Mouse (Mus musculus) embryonic facial prominence, embryonic 10.5 days (tissue): ENCODE measurements around the gene Kif1bp. TPM values are rescaled to one million over a fixed set of nuclear protein-coding genes. Genes with fewer than 3 reads are reported as not detected.
"Not testable (repeated sequence)": the region's sequence is repeated elsewhere in the genome, so short reads cannot be mapped to it uniquely, and the experiment has no call there.

Experiments used
- DNase-seq: peaks from one replicate; pipeline ENCODE4 v3.0.0-alpha.2; 2017; ENCODE audit warnings: low spot score
- H3K27ac ChIP-seq: fragments of 300-500 bp; sonication (generic); replicated peaks from 2 replicates; pipeline ENCODE4 v1.5.1; 2016; ENCODE audit warnings: mild to moderate bottlenecking
- H3K27me3 ChIP-seq: fragments of 300-500 bp; sonication (generic); replicated peaks from 2 replicates; pipeline ENCODE4 v1.6.1; 2016; ENCODE audit warnings: low read depth, mild to moderate bottlenecking; ENCODE audit not compliant: poor library complexity, severe bottlenecking
- H3K36me3 ChIP-seq: fragments of 300-500 bp; sonication (generic); replicated peaks from 2 replicates; pipeline ENCODE4 v1.6.1; 2016; ENCODE audit warnings: mild to moderate bottlenecking, moderate library complexity
- H3K4me1 ChIP-seq: fragments of 300-500 bp; sonication (generic); 2 replicates; pipeline ENCODE4 v1.6.1; 2016
- H3K4me3 ChIP-seq: fragments of 300-500 bp; sonication (generic); 2 replicates; pipeline ENCODE4 v1.5.1; 2016; ENCODE audit warnings: mild to moderate bottlenecking, moderate library complexity
- H3K9me3 ChIP-seq: fragments of 300-500 bp; sonication (generic); 2 replicates; pipeline ENCODE4 v1.6.1; 2016; ENCODE audit warnings: mild to moderate bottlenecking
- WGBS: fragments of 180-500 bp; shearing (Covaris S2); methylation state at CpG from one replicate; pipeline ENCODE4 v1.1.7; 2016; 5-methylcytosine and 5-hydroxymethylcytosine counted together
- polyA plus RNA-seq: library from polyadenylated mRNA; unstranded; fragments of >200 nt; fragmentation: Nextera tagmentation; extraction: Ambion mirVana; gene quantifications from 2 replicates; pipeline ENCODE4 v1.2.1, GENCODE M21; 2016

Kif1bp gene
- 34.3 and 35.5 TPM in 2 replicates for polyA plus RNA-seq

DNA sequence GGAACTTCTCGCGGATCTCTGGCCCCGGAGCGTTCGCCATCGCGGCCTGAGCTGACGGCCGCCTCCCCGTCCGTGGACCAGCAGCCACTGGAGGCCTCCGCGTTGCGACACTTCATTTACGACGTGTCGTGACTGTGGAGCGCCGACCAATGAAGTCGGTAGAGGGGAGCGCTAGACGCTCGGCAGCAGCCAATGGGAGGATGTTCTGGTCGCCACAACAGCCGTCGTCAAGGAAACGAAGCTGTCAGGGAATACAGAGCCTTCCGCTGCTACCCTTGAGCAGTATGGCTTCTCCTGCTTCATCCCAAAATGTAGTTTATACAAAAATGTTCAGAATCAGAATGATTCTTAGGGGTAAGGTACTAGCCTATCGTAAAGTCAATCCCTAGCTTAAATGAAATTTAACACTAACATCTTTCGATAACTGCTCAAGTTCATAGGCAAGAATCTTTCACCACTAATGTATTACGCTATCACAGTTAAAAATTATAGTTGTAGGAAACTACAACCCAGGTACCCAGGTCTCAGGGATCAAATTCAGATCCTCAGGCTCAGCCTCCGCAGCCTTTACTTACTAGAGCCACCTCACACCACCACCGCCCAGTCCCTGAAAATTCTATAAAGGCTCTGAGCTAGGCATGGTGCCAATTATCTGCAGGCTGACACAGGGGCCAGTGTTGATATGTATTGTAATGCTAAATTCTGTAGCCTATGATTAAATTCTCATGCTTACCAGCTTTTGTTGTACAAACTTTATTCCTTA, at the start of gene Kif1bp:
Gene Kif1bp, minus strand, starts transcription at position 120 of the 763 bp plus-strand sequence.
- no peaks in the 10 kb centered on the region for H3K9me3 ChIP-seq
- WGBS: 6% methylated on average over 33 of the region's 33 CpGs
- H3K27ac ChIP-seq: peak within 1 kb of the TSS; percentile 87
- H3K4me1 ChIP-seq: peaks cover 14% of the 10 kb centered on the region
- H3K4me3 ChIP-seq: peak within 1 kb of the TSS; percentile 96
- H3K36me3 ChIP-seq: peaks cover 61% of the 10 kb centered on the region
- H3K27me3 ChIP-seq: no peaks in the 10 kb centered on the region
- peak; percentile 97 for DNase-seq

DNA sequence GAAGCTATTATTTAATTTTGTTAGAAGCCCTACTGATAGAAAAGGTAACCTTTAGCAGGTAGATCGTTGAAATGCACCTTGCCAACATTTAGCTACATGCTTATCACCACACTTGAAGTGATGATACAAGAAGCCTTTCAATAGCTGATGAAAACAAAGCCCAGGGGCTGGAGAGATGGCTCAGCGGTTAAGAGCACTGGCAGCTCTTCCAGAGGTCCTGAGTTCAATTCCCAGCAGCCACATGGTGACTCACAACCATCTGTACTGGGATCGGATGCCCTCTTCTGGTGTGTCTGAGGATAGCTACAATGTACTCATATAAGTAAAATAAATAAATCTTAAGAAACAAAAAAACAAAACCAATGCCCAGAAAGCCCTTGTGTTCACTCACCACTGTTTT, 25.9 kb upstream of the Kif1bp start:
- H3K27ac ChIP-seq: no peak overlapping the region
- WGBS: 87% methylated on average over 3 of the region's 3 CpGs
- H3K9me3 ChIP-seq: no peaks in the 10 kb centered on the region
- peaks cover 18% of the 10 kb centered on the region for H3K4me1 ChIP-seq
- peaks cover 8% of the 10 kb centered on the region for H3K36me3 ChIP-seq
- no peak for DNase-seq
- no peaks in the 10 kb centered on the region for H3K27me3 ChIP-seq
- H3K4me3 ChIP-seq: no peak overlapping the region

- peaks cover 18% of the 10 kb centered on the region for H3K4me1 ChIP-seq
- H3K9me3 ChIP-seq: no peaks in the 10 kb centered on the region
- peak overlapping the region; percentile 86 for H3K4me3 ChIP-seq
- no peak overlapping the region for H3K27ac ChIP-seq
- peaks cover 16% of the 10 kb centered on the region for H3K36me3 ChIP-seq
- DNase-seq: no peak
- WGBS: 91% methylated on average over 12 of the region's 12 CpGs
- no peaks in the 10 kb centered on the region for H3K27me3 ChIP-seq
Observed at GRCm38 (mm10) chr10:62603233-62604030, 25.2 kb upstream of the Kif1bp start.

DNA sequence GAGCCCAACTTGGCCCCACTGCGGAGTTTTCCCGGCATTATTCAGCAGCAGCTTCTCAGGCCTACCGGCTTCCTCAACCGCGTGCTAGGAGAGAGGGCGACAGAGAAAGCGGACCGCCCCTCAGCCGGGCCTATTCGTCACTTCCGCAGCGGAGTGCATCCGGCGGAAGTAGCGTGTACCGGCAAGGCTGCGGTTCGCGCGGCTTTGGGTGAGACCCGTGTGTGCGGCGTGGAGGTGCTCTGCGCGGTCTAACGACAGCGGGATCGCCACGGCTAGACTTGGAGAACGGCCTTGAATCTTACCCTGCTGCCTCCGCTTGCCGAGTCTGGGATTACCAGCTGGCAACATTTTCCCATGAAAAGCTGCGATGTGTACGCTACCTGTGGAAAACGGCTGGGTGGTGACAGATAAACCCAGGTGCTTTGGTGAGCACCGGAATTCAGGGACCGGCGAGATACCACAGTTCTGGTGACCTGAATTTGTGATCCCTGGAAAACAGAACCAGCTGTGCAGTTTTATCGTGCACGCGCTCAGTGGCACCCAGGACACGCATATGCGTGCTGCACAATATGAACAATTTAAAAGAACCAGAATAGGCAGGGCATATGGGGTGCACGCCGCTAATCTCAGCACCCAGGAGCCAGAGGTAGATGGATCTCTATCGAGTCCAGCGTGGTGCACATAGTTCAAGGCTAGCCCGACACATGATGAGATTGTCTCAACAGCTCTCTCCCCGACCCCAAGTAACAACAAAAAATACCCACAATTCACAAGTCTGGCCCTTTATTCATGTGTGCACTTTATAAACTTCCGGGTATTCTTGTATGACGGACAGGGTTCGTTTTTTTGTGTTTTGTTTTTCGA, 24.2 kb upstream of the Kif1bp start, which contains the start of gene Ddx21:
Gene Ddx21, minus strand, starts transcription at position 105 of the 864 bp plus-strand sequence.
- Histone ChIP-seq H3K36me3 (peaks cover 26% of the 10 kb centered on the region), H3K4me3 (peak within 1 kb of the TSS; percentile 86), H3K4me1 (peaks cover 18% of the 10 kb centered on the region), H3K9me3 (no peaks in the 10 kb centered on the region), H3K27ac (peak within 1 kb of the TSS; percentile 88), H3K27me3 (no peaks in the 10 kb centered on the region)
- peak; percentile 95 for DNase-seq
- WGBS: 7% methylated on average over 53 of the region's 53 CpGs

GRCm38 (mm10) chr10:62601833-62602176, 23.5 kb upstream of the Kif1bp start:
- WGBS: 0% methylated on average over 23 of the region's 23 CpGs
- Histone ChIP-seq H3K4me1 (peaks cover 18% of the 10 kb centered on the region), H3K36me3 (peaks cover 32% of the 10 kb centered on the region), H3K27ac (peak overlapping the region; percentile 88), H3K9me3 (no peaks in the 10 kb centered on the region), H3K4me3 (peak overlapping the region; percentile 86), H3K27me3 (no peaks in the 10 kb centered on the region)
- no peak for DNase-seq

- 12% methylated on average over 20 of the region's 20 CpGs for WGBS
- Histone ChIP-seq H3K4me1 (peaks cover 18% of the 10 kb centered on the region), H3K9me3 (no peaks in the 10 kb centered on the region), H3K36me3 (peaks cover 35% of the 10 kb centered on the region), H3K27me3 (no peaks in the 10 kb centered on the region), H3K27ac (peak overlapping the region; percentile 88; the same call in 1 of the 2 replicates), H3K4me3 (peak overlapping the region; percentile 86)
- no peak for DNase-seq
Observed at GRCm38 (mm10) chr10:62601053-62601791, 23.0 kb upstream of the Kif1bp start.

GRCm38 (mm10) chr10:62600056-62600455, 21.8 kb upstream of the Kif1bp start:
- H3K36me3 ChIP-seq: peaks cover 47% of the 10 kb centered on the region
- 88% methylated on average over 6 of the region's 6 CpGs for WGBS
- no peak overlapping the region for H3K27ac ChIP-seq
- no peak for DNase-seq
- peak overlapping the region; percentile 86; the same call in 1 of the 2 replicates for H3K4me3 ChIP-seq
- H3K27me3 ChIP-seq: no peaks in the 10 kb centered on the region
- no peaks in the 10 kb centered on the region for H3K9me3 ChIP-seq
- peaks cover 18% of the 10 kb centered on the region for H3K4me1 ChIP-seq

- H3K27ac ChIP-seq, H3K9me3 ChIP-seq, DNase-seq, H3K4me3 ChIP-seq, H3K27me3 ChIP-seq: not testable (repeated sequence)
- 92% methylated on average over 3 of the region's 3 CpGs for WGBS
- H3K36me3 ChIP-seq: peaks cover 55% of the 10 kb centered on the region
- H3K4me1 ChIP-seq: peaks cover 18% of the 10 kb centered on the region
Observed at GRCm38 (mm10) chr10:62599311-62599710, 21.1 kb upstream of the Kif1bp start.

DNA sequence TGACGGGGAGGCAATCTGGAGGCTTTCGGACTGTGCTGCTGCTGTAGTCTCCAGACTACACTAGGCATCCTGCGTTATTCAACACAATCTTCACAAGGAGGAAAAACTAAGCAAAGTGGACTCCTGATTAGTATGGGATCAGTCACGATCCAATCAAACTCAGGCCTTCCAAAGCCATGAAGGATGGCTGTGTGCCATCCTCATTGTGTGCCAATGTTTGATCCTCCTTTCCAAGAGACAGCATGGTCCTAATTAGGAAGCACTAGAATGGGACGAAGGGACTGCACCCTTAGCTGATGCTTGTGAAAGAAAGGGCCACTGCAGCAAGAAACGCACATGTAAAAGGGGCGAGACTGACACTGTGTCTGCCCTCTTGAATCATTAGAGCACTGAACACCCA, 14.2 kb upstream of the Kif1bp start:
- no peak for DNase-seq
- no peaks in the 10 kb centered on the region for H3K27me3 ChIP-seq
- H3K36me3 ChIP-seq: peaks cover 98% of the 10 kb centered on the region
- H3K9me3 ChIP-seq: no peaks in the 10 kb centered on the region
- H3K27ac ChIP-seq: no peak overlapping the region
- H3K4me1 ChIP-seq: no peaks in the 10 kb centered on the region
- no peak overlapping the region for H3K4me3 ChIP-seq
- WGBS: 92% methylated on average over 7 of the region's 7 CpGs

DNA sequence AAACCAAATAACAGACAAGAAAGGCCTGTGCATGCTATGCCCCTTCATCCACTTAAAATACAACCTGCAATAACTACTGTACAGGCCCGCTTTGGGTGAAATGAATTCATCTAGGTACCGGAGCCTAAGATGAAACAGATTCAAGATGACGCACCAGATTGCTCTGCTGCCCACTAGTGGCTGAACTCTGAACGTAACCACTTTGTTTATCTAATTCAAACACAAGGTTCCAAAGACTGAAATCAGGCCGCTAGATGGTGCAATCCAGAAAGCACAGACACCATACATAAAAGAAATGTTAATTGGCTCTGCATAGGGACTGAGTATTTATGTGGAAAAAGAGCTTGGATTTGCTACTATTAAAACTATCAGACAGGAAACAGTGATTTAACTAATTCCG, 11.9 kb upstream of the Kif1bp start:
- H3K27ac ChIP-seq: no peak overlapping the region
- peak; percentile 76 for DNase-seq
- no peaks in the 10 kb centered on the region for H3K9me3 ChIP-seq
- no peaks in the 10 kb centered on the region for H3K4me1 ChIP-seq
- H3K4me3 ChIP-seq: no peak overlapping the region
- peaks cover 100% of the 10 kb centered on the region for H3K36me3 ChIP-seq
- no peaks in the 10 kb centered on the region for H3K27me3 ChIP-seq
- 57% methylated on average over 6 of the region's 6 CpGs for WGBS

DNA sequence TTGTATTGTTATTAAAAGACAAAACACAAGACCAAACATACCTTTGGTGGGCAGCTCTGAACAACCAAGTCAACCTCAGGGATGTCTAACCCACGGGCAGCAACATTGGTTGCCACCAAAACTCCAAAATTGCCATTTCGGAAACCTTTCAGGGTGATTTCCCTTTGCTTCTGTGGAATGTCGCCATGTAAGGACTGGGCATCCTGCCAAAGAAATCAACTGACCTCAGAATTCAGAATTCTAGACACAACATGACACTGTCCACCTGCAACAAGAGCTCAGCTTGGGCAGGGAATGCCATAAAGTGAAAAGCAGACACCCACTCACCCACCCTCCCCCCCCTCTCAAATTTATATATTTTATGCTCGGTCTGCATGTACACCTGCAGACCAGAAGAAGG, 10.4 kb upstream of the Kif1bp start:
- Histone ChIP-seq H3K36me3 (peaks cover 100% of the 10 kb centered on the region), H3K9me3 (no peaks in the 10 kb centered on the region), H3K27me3 (no peaks in the 10 kb centered on the region), H3K27ac (no peak overlapping the region), H3K4me1 (no peaks in the 10 kb centered on the region), H3K4me3 (no peak overlapping the region)
- no peak for DNase-seq
- 91% methylated on average over 4 of the region's 4 CpGs for WGBS
